Mouse (Mus musculus) heart, embryonic 11.5 days (tissue): ENCODE results near the gene Ccdc24. TPM values are rescaled to one million over a fixed set of nuclear protein-coding genes. Genes with fewer than 3 reads are reported as not detected.

Experiments
- ATAC-seq: fragments of 200-750 bp; cut with Nextera tagmentation; replicated peaks from 2 replicates; pipeline ENCODE4 v1.8.0; 2017; ENCODE audit warnings: moderate library complexity; ENCODE audit not compliant: insufficient number of reproducible peaks, low FRiP score, low TSS enrichment
- H3K27ac ChIP-seq: fragments of 300-500 bp; sonication (generic); 2 replicates; pipeline ENCODE4 v1.5.1; 2014; ENCODE audit warnings: mild to moderate bottlenecking, low read depth, low read length
- H3K27me3 ChIP-seq: fragments of 300-500 bp; sonication (generic); 2 replicates; pipeline ENCODE4 v1.6.1; 2014; ENCODE audit warnings: mild to moderate bottlenecking, low read length, mixed read lengths; ENCODE audit not compliant: control insufficient read depth, insufficient read depth
- H3K36me3 ChIP-seq: fragments of 300-500 bp; sonication (generic); 2 replicates; pipeline ENCODE4 v1.6.1; 2014; ENCODE audit warnings: mild to moderate bottlenecking, low read length, moderate library complexity, mixed read lengths; ENCODE audit not compliant: control insufficient read depth, insufficient read depth
- H3K4me1 ChIP-seq: fragments of 300-500 bp; sonication (generic); 2 replicates; pipeline ENCODE4 v1.6.1; 2014; ENCODE audit warnings: low read length; ENCODE audit not compliant: control insufficient read depth, insufficient read depth
- H3K4me2 ChIP-seq: fragments of 300-500 bp; sonication (generic); 2 replicates; pipeline ENCODE4 v1.6.1; 2014; ENCODE audit warnings: mild to moderate bottlenecking, moderate library complexity
- H3K4me3 ChIP-seq: fragments of 300-500 bp; sonication (generic); 2 replicates; pipeline ENCODE4 v1.5.1; 2014; ENCODE audit warnings: low read depth, low read length
- H3K9ac ChIP-seq: fragments of 300-500 bp; sonication (generic); 2 replicates; pipeline ENCODE4 v1.6.1; 2014; ENCODE audit warnings: mild to moderate bottlenecking, low read depth, low read length, moderate library complexity
- H3K9me3 ChIP-seq: fragments of 300-500 bp; sonication (generic); replicated peaks from 2 replicates; pipeline ENCODE4 v1.6.1; 2016; ENCODE audit warnings: low read length; ENCODE audit not compliant: control insufficient read depth
- WGBS: fragments of 180-500 bp; shearing (Covaris S2); extraction: QIAGEN DNeasy Blood & Tissue Kit; methylation state at CpG from one replicate; pipeline ENCODE4 v1.1.7; 2014; ENCODE audit not compliant: insufficient replicate concordance; 5-methylcytosine and 5-hydroxymethylcytosine counted together
- polyA plus RNA-seq: library from polyadenylated mRNA; unstranded; fragments of >200 nt; fragmentation: Nextera tagmentation; extraction: Ambion mirVana; gene quantifications from 2 replicates; pipeline ENCODE4 v1.2.1, GENCODE M21; 2014

Ccdc24 gene
- polyA plus RNA-seq, 1 experiment from 2014 or later: 0.56 TPM

DNA sequence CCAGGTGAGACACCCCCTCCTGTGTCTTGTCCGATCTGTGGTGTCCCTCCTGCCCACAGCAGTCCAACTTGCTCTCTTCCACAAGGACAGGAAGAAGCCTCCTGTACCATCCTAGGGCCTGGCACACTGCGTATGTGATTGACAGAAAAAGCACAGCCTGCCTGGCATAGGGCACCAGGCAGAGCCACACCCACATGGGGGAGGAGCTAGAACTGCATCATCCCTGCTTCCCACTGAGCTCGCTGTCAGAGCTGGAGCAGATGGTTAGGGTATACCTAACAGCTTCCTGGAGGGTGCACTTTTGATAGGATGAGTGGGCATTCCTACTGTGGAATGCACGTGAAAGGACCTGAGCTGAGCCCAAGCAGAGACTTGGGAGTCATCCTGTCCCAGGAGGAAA is 9.5 kb downstream of the Ccdc24 start:
- 39% methylated on average over 4 of the region's 4 CpGs for WGBS
- Histone ChIP-seq H3K36me3 (no peaks in the 10 kb centered on the region), H3K9ac (no peak overlapping the region), H3K27ac (no peak overlapping the region), H3K4me1 (peaks cover 3% of the 10 kb centered on the region; the same call in 1 of the 2 replicates), H3K9me3 (no peaks in the 10 kb centered on the region), H3K4me3 (no peak overlapping the region), H3K4me2 (no peak overlapping the region), H3K27me3 (peaks cover 2% of the 10 kb centered on the region; the same call in 1 of the 2 replicates)
- ATAC-seq: 0 out of 2 replicates have a peak, but pooled peaks have one; percentile 40

DNA sequence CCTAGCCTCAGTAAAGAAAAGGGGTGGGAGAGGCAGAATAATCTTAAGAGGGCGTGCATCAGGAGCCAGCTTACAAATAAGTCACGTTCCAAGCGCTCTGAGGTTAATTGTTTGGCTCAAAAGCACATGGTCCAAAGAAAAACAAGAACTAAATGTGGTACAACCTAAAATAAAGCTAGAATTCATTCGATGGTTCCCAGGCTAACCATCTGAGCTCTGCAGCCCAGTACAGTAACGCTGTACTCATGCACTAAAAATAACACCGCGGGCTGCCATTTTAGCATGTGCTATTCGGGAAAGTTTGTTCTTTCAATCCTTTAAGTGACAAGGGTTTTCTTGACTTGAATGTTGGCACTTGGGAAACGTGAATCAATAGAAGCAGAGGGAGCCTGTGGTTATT is 11.8 kb downstream of the Ccdc24 start:
- 83% methylated on average over 9 of the region's 9 CpGs for WGBS
- no peak for ATAC-seq
- H3K36me3 ChIP-seq: no peaks in the 10 kb centered on the region
- H3K9ac ChIP-seq: no peak overlapping the region
- no peak overlapping the region for H3K4me3 ChIP-seq
- H3K27ac ChIP-seq: no peak overlapping the region
- 0 out of 2 replicates have a peak, but pooled peaks cover 3% of the 10 kb centered on the region for H3K4me1 ChIP-seq
- H3K4me2 ChIP-seq: no peak overlapping the region
- no peaks in the 10 kb centered on the region; the same call in 1 of the 2 replicates for H3K27me3 ChIP-seq
- H3K9me3 ChIP-seq: no peaks in the 10 kb centered on the region

DNA sequence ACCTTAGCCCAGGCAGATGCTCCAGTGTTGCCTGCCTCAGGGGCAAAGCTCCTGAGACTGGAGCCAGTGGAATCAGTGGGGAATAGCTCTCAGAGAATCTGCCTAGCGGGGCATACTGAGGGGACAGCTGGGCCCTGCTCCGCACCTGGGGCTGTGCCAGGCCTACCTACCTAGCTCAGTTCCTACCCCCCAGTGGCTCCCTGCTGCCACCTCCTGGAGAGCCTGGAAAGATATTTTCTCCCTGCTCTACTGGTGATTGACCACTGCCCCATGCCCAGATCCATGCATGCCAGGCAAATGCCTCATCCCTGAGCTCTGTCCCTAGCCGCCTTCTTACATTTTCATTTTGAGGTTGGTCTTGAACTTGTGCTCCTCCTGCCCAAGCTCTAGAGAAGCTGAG is 13.6 kb downstream of the Ccdc24 start:
- Histone ChIP-seq H3K4me2 (no peak overlapping the region), H3K36me3 (no peaks in the 10 kb centered on the region), H3K9me3 (no peaks in the 10 kb centered on the region), H3K4me1 (0 out of 2 replicates have a peak, but pooled peaks cover 7% of the 10 kb centered on the region), H3K27ac (no peak overlapping the region), H3K9ac (no peak overlapping the region), H3K4me3 (no peak overlapping the region), H3K27me3 (no peaks in the 10 kb centered on the region; the same call in 1 of the 2 replicates)
- 66% methylated on average over 3 of the region's 3 CpGs for WGBS
- ATAC-seq: no peak

DNA sequence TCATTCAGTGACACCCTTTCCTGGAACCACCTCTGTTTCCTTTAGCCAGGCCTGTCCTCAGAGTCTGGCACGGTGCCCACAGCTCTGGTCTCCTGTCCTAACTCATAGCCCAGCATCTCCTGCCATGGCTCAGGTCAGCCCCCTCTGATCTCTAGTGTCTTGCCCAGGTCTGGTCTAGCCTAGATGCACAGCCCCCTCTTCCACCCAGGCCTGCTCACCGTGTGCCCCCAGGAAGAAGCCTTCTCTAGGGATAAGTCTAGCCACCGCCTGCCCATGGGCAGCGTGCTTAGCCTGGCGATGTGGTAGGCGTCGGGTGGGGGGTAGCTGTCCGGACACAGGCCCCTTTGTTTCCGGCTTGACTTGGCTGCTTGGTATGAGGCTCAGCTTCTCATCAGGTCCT is 17.2 kb downstream of the Ccdc24 start:
- Histone ChIP-seq H3K9ac (no peak overlapping the region), H3K4me2 (no peak overlapping the region), H3K9me3 (no peaks in the 10 kb centered on the region), H3K27me3 (no peaks in the 10 kb centered on the region; the same call in 1 of the 2 replicates), H3K36me3 (no peaks in the 10 kb centered on the region), H3K27ac (no peak overlapping the region), H3K4me1 (0 out of 2 replicates have a peak, but pooled peaks cover 4% of the 10 kb centered on the region), H3K4me3 (no peak overlapping the region)
- 77% methylated on average over 9 of the region's 9 CpGs for WGBS
- no peak for ATAC-seq

DNA sequence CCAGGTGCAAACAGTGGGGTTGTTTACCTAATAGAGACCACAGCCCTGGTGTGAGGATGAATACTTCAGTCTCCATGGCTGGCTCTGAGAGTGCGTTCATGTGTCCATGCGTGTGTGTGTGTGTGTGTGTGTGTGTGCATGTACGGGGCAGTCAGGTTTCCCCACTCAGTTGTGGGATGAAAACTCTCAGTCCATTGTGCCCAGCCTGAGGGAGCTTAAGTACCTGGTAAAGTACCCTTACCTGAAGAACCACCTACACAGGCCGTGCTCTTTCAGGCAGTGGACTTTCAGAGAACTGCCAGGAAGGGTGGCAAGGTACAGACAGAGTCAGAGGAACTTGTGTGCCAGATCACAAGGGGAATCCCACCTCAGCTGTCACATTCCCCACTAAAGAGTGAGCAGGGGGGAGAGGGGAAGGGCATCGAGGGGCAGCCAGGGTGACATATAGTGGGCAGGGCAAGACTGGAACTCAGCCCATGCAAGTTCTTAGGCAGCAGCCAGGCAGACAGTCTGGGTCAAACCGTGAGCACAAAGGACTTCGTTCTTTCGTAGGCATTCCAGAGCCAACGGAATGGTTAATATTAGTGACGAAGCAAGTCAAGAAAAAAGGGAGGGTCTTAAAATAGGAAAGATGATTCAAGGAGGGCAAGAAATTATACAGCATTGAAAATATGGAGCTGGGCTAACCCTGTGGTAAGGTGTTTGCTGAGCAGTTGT is 20.0 kb downstream of the Ccdc24 start:
- Histone ChIP-seq H3K9ac (no peak overlapping the region), H3K27me3 (no peaks in the 10 kb centered on the region; the same call in 1 of the 2 replicates), H3K4me2 (no peak overlapping the region), H3K9me3 (no peaks in the 10 kb centered on the region), H3K4me3 (no peak overlapping the region), H3K4me1 (0 out of 2 replicates have a peak, but pooled peaks cover 4% of the 10 kb centered on the region), H3K27ac (no peak overlapping the region), H3K36me3 (no peaks in the 10 kb centered on the region)
- ATAC-seq: no peak
- WGBS: 86% methylated on average over 10 of the region's 10 CpGs

DNA sequence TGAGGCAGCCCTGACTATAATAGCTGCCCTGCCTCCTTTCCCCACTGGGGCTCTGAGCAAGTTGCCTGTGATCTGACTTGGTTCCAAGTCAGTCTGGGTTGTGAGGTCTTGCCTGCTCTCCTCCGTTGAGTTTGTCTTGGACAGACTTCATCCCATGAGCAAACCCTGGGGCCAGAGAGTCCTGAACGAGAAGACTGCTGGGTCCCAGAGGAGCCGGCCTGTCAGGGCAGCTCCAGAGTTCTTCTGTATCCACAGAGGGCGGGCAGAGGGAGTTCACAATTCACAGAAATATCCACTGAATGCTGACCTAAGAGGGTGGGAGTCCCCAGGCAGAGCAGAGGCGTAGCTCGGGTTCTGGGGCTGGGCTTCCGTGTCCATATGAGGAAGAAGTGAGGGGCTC is 21.5 kb downstream of the Ccdc24 start:
- H3K27me3 ChIP-seq: no peaks in the 10 kb centered on the region
- H3K9me3 ChIP-seq: no peaks in the 10 kb centered on the region
- no peak overlapping the region for H3K4me2 ChIP-seq
- no peak overlapping the region for H3K27ac ChIP-seq
- 76% methylated on average over 7 of the region's 7 CpGs for WGBS
- H3K9ac ChIP-seq: no peak overlapping the region
- no peak overlapping the region for H3K4me3 ChIP-seq
- 0 out of 2 replicates have a peak, but pooled peaks cover 4% of the 10 kb centered on the region for H3K4me1 ChIP-seq
- ATAC-seq: no peak
- H3K36me3 ChIP-seq: no peaks in the 10 kb centered on the region

DNA sequence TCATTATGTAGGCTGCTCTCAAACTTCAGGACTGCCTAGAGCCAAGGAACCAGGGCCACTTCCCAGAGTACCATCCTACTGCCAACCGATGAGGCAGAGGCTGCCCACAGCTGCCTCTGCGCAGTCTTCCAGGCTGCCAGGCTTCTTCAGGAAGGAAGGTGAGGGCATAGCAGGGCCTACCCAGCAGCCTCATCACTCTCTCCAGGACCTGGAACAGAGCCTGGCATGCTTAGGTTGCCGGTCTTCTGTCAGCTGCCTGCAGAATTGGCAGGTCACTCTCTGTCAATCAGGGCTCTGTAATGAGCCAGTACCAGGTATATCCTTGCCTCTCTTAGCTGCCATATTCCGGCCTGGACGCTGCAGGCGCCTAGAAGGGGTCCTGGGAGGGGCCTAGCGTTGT is 22.2 kb downstream of the Ccdc24 start:
- Histone ChIP-seq H3K27ac (no peak overlapping the region), H3K4me2 (no peak overlapping the region)
- WGBS: 86% methylated on average over 7 of the region's 7 CpGs

DNA sequence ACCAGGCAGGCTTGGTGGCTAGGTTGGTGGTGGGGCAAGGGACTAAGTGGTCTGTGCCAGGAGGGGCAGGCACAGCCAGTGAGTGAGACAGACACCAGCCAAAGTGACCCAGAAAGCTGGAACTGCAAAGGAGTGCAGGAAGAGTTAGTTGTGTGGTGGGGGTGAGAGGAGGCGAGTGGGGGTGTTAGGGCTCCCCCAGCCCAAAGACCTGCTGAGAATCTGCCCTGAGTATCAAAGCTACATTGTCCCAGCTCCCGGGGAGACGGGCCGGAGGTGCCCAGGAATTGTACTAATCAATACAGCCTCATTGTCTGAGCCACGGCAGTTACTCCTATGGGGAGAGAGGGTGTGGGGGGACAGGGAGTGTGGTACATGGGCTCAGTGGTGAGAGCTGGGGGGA is 22.9 kb downstream of the Ccdc24 start:
- H3K36me3 ChIP-seq: no peaks in the 10 kb centered on the region
- 77% methylated on average over 5 of the region's 5 CpGs for WGBS
- H3K27ac ChIP-seq: no peak overlapping the region
- no peaks in the 10 kb centered on the region for H3K4me1 ChIP-seq
- no peak for ATAC-seq
- no peaks in the 10 kb centered on the region for H3K27me3 ChIP-seq
- H3K9ac ChIP-seq: no peak overlapping the region
- H3K4me3 ChIP-seq: no peak overlapping the region
- H3K9me3 ChIP-seq: no peaks in the 10 kb centered on the region
- no peak overlapping the region for H3K4me2 ChIP-seq

More for the DNA sequence above, 22.2 kb downstream of the Ccdc24 start:
- no peak overlapping the region for H3K9ac ChIP-seq
- 0 out of 2 replicates have a peak, but pooled peaks cover 2% of the 10 kb centered on the region for H3K4me1 ChIP-seq
- no peaks in the 10 kb centered on the region for H3K9me3 ChIP-seq
- H3K4me3 ChIP-seq: no peak overlapping the region
- no peaks in the 10 kb centered on the region for H3K27me3 ChIP-seq
- ATAC-seq: no peak
- no peaks in the 10 kb centered on the region for H3K36me3 ChIP-seq

DNA sequence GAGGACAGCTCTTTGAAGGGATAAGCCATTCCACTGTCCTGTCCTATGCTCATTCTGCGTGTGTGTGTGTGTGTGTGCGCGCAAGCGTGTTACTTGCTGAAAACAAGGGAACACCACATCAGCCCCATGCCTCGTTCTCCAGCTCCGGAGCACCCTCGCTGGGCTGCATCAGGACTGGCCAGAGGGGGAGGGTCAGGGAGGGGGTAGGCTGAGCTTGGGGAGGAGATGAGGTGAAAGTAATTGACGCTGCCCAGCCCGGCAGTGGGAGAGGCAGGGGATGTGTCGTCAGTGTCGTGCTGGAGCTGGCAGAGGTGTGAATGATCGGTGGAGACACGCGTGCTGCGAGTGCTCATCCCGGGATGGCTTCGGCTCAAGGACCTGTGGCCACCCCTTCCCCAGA is 23.3 kb downstream of the Ccdc24 start:
- no peak overlapping the region for H3K9ac ChIP-seq
- ATAC-seq: no peak
- no peaks in the 10 kb centered on the region for H3K9me3 ChIP-seq
- H3K36me3 ChIP-seq: no peaks in the 10 kb centered on the region
- WGBS: 51% methylated on average over 17 of the region's 17 CpGs
- H3K4me2 ChIP-seq: no peak overlapping the region; the same call in 1 of the 2 replicates
- H3K4me3 ChIP-seq: no peak overlapping the region
- no peaks in the 10 kb centered on the region; the same call in 1 of the 2 replicates for H3K27me3 ChIP-seq
- H3K4me1 ChIP-seq: no peaks in the 10 kb centered on the region
- no peak overlapping the region for H3K27ac ChIP-seq
